Comparison of ENCODE assay signal across 16 mouse cellular contexts in the genomic region with DNA sequence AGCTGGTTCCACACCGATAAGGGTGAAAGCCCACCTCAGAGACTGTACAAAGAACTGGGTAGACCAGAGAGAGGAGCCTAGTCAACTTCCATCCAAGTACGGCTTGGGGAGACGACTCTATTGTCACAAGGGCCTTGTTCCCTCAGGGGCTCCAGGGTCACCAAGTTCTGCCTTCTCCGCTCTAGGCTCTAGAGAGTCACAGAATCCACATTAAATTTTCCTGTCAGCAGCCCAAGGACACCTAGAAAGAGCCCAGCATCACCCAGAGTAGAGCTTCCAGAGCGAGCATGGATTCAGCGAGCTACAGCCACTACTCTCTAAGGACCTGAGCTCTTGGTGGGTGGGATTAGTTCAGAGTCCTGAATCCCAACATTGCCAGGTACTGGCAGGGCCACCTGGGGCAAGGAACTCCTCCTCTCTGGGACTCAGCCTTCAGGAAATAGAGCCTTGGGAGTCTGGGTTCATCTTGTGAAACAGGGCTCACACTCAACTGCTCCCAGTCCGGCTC. TPM values are rescaled to one million over a fixed set of nuclear protein-coding genes. Genes with fewer than 3 reads are reported as not detected.
DNase-seq lines count a peak whose midpoint lies in the region; ATAC-seq and TF ChIP-seq lines count a peak whose summit lies in the region.
"Had no signal": no experiment of that assay in that cellular context is flagged by ENCODE, and none has a peak within 500 bp of the region (broad histone marks: within the 10 kb centered on the region; RNA-seq: fewer than 3 reads in every experiment).

No protein-coding gene starts in this region.

- H3K36me3 ChIP-seq in heart, embryonic 11.5 days (ENCODE audit: control insufficient read depth, insufficient read depth, low read length), result no peaks in the 10 kb centered on the region
- H3K36me3 ChIP-seq in kidney, postnatal 0 days (ENCODE audit: insufficient read depth, low read length), result 0 out of 2 replicates have a peak, but pooled peaks cover 6% of the 10 kb centered on the region
- H3K36me3 ChIP-seq in embryonic facial prominence, embryonic 14.5 days (ENCODE audit: control insufficient read depth, insufficient read depth, low read length), result peaks cover 6% of the 10 kb centered on the region
- peaks cover 8% of the 10 kb centered on the region for H3K36me3 ChIP-seq in limb, embryonic 15.5 days

- H3K4me1 ChIP-seq in heart, embryonic 11.5 days (ENCODE audit: control insufficient read depth, insufficient read depth, low read length), result peaks cover 59% of the 10 kb centered on the region
- H3K4me1 ChIP-seq in kidney, postnatal 0 days (replicated peaks; ENCODE audit: insufficient read depth, low read length), result peaks cover 43% of the 10 kb centered on the region
- H3K4me1 ChIP-seq in embryonic facial prominence, embryonic 14.5 days (ENCODE audit: control insufficient read depth, insufficient read depth, low read length), result peaks cover 56% of the 10 kb centered on the region
- H3K4me1 ChIP-seq in limb, embryonic 15.5 days, result peaks cover 93% of the 10 kb centered on the region

- H3K9me3 ChIP-seq in heart, embryonic 11.5 days (replicated peaks; ENCODE audit: control insufficient read depth, low read length), result no peaks in the 10 kb centered on the region
- no peaks in the 10 kb centered on the region for H3K9me3 ChIP-seq in kidney, postnatal 0 days (replicated peaks; ENCODE audit: low read length)
- no peaks in the 10 kb centered on the region for H3K9me3 ChIP-seq in embryonic facial prominence, embryonic 14.5 days (ENCODE audit: control insufficient read depth, low read length)
- H3K9me3 ChIP-seq in limb, embryonic 15.5 days, result no peaks in the 10 kb centered on the region
- H3K9me3 ChIP-seq: neural tube, embryonic 12.5 days had no signal

- WGBS in heart, embryonic 11.5 days (ENCODE audit: insufficient replicate concordance), result 56% methylated on average over 7 of the region's 7 CpGs
- WGBS in kidney, postnatal 0 days, result 76% methylated on average over 7 of the region's 7 CpGs
- 63% methylated on average over 7 of the region's 7 CpGs for WGBS in embryonic facial prominence, embryonic 14.5 days
- WGBS in limb, embryonic 15.5 days, result 66% methylated on average over 7 of the region's 7 CpGs

- H3K27me3 ChIP-seq in heart, embryonic 11.5 days (ENCODE audit: control insufficient read depth, insufficient read depth, low read length), result peaks cover 37% of the 10 kb centered on the region
- peaks cover 10% of the 10 kb centered on the region; the same call in 1 of the 2 replicates for H3K27me3 ChIP-seq in kidney, postnatal 0 days (ENCODE audit: insufficient read depth, low read length)
- peaks cover 42% of the 10 kb centered on the region for H3K27me3 ChIP-seq in embryonic facial prominence, embryonic 14.5 days (replicated peaks; ENCODE audit: control insufficient read depth, insufficient read depth, low read length)
- peaks cover 30% of the 10 kb centered on the region for H3K27me3 ChIP-seq in limb, embryonic 15.5 days

- no peak for ATAC-seq in heart, embryonic 11.5 days (replicated peaks; ENCODE audit: insufficient number of reproducible peaks, low FRiP score, low TSS enrichment)
- no peak for ATAC-seq in kidney, postnatal 0 days (replicated peaks; ENCODE audit: low FRiP score, low read depth)
- no peak for ATAC-seq in embryonic facial prominence, embryonic 14.5 days (ENCODE audit: low read depth)
- no peak for ATAC-seq in limb, embryonic 15.5 days (ENCODE audit: insufficient number of reproducible peaks, low FRiP score, low TSS enrichment, low read depth)
- ATAC-seq: activated CD4-positive, CD25-positive, alpha-beta regulatory T cell, adult 4 months; forebrain, postnatal 0 days had no signal

- DNase-seq in heart, adult 9 months (ENCODE audit: low spot score in 2 of 2), result no peak
- no peak for DNase-seq in kidney, postnatal 0 days (ENCODE audit: low spot score)
- DNase-seq in kidney, postnatal 25 days, result no peak
- no peak for DNase-seq in embryonic facial prominence, embryonic 14.5 days (ENCODE audit: low spot score)
- no peak for DNase-seq in cerebellum, adult 11-12 months
- DNase-seq: cerebellum, postnatal 14 days; forebrain, postnatal 0 days; gastrocnemius, postnatal 10 days; layer of hippocampus, adult 9-11 months; right cerebral cortex, postnatal 4 days; thymus, adult 18-20 months had no signal

- peak overlapping the region; percentile 79 for H3K27ac ChIP-seq in heart, embryonic 11.5 days (ENCODE audit: low read depth, low read length)
- H3K27ac ChIP-seq in kidney, postnatal 0 days, result 0 out of 2 replicates have a peak overlapping the region, but pooled peaks have one; percentile 51
- peak overlapping the region; percentile 97 for H3K27ac ChIP-seq in embryonic facial prominence, embryonic 14.5 days (replicated peaks; ENCODE audit: low read depth, low read length)
- H3K27ac ChIP-seq in limb, embryonic 15.5 days, result peak overlapping the region; percentile 94; the same call in 1 of the 2 replicates
- H3K27ac ChIP-seq: neural tube, embryonic 12.5 days had no signal

- peak overlapping the region; percentile 86 for H3K4me2 ChIP-seq in heart, embryonic 11.5 days
- H3K4me2 ChIP-seq in kidney, postnatal 0 days (ENCODE audit: low read length), result no peak overlapping the region
- H3K4me2 ChIP-seq in embryonic facial prominence, embryonic 14.5 days (ENCODE audit: low read depth, low read length), result peak overlapping the region; percentile 81
- no peak overlapping the region for H3K4me2 ChIP-seq in limb, embryonic 15.5 days

- H3K4me3 ChIP-seq in heart, embryonic 11.5 days (ENCODE audit: low read depth, low read length), result no peak overlapping the region
- H3K4me3 ChIP-seq in kidney, postnatal 0 days (replicated peaks; ENCODE audit: low read depth, low read length), result no peak overlapping the region
- H3K4me3 ChIP-seq in embryonic facial prominence, embryonic 14.5 days (ENCODE audit: low read depth, low read length), result no peak overlapping the region
- H3K4me3 ChIP-seq in limb, embryonic 15.5 days, result no peak overlapping the region
- H3K4me3 ChIP-seq: megakaryocyte, embryonic 14.5 days; neural tube, embryonic 12.5 days had no signal

- no peak overlapping the region; the same call in 1 of the 2 replicates for H3K9ac ChIP-seq in heart, embryonic 11.5 days (ENCODE audit: low read depth, low read length)
- no peak overlapping the region for H3K9ac ChIP-seq in kidney, postnatal 0 days (ENCODE audit: low read depth, low read length)
- H3K9ac ChIP-seq in embryonic facial prominence, embryonic 14.5 days (ENCODE audit: low read depth, low read length), result no peak overlapping the region
- no peak overlapping the region for H3K9ac ChIP-seq in limb, embryonic 15.5 days
- H3K9ac ChIP-seq: forebrain, postnatal 0 days; neural tube, embryonic 12.5 days had no signal

- TF ChIP-seq CTCF in kidney, postnatal 0 days (IDR thresholded peaks at IDR 0.05; ENCODE audit: low read depth), result no peak

RNA-seq across cellular contexts. Expression of gene Tmem200b, which starts 3.5 kb away (rescaled TPM):
- 3.3 and 4.1 TPM in 2 replicates for polyA plus RNA-seq in heart, embryonic 11.5 days (2014; fragmentation: Nextera tagmentation; extraction: Ambion mirVana)
- 2.7 and 3.9 TPM in 2 replicates for polyA plus RNA-seq in kidney, postnatal 0 days (2015; fragmentation: Nextera tagmentation; extraction: Ambion mirVana)
- 6.6 and 6.9 TPM in 2 replicates for polyA plus RNA-seq in embryonic facial prominence, embryonic 14.5 days (2014; fragmentation: Nextera tagmentation; extraction: Ambion mirVana)
- polyA plus RNA-seq in limb, embryonic 15.5 days (2015; fragmentation: Nextera tagmentation; extraction: Ambion mirVana), result 3.3 and 3.9 TPM in 2 replicates
- polyA plus RNA-seq: activated CD4-positive, CD25-positive, alpha-beta regulatory T cell, adult 4 months had no signal

RNA-seq across cellular contexts. Expression of gene Srsf4, which starts 44.7 kb away (rescaled TPM):
- 67.9 and 76.7 TPM in 2 replicates for polyA plus RNA-seq in heart, embryonic 11.5 days (2014; fragmentation: Nextera tagmentation; extraction: Ambion mirVana)
- 76.1 and 81.0 TPM in 2 replicates for polyA plus RNA-seq in kidney, postnatal 0 days (2015; fragmentation: Nextera tagmentation; extraction: Ambion mirVana)
- 87.3 and 96.8 TPM in 2 replicates for polyA plus RNA-seq in embryonic facial prominence, embryonic 14.5 days (2014; fragmentation: Nextera tagmentation; extraction: Ambion mirVana)
- polyA plus RNA-seq in limb, embryonic 15.5 days (2015; fragmentation: Nextera tagmentation; extraction: Ambion mirVana), result 97.7 and 99.5 TPM in 2 replicates

Comparison
In these comparisons a context has a peak if more than half of its experiments do, and no peak if none do; other contexts are left out.
1. H3K4me2 ChIP-seq: peak in heart, embryonic 11.5 days (single experiment) and embryonic facial prominence, embryonic 14.5 days (single experiment); none in kidney, postnatal 0 days (single experiment) and limb, embryonic 15.5 days (single experiment).
2. Peak in every context shown above with its lines, with median percentiles within 50 percentile points of each other: H3K27ac ChIP-seq.